Mouse (Mus musculus) common myeloid progenitor, adult 5-6 weeks (primary cell): Measurements from ENCODE around the gene Scaper. TPM values are rescaled to one million over a fixed set of nuclear protein-coding genes. Genes with fewer than 3 reads are reported as not detected.
A peak's percentile ranks its signal among the peaks of the same experiment; 100 is the strongest.

Source experiments
- ATAC-seq: replicated peaks from 2 replicates; pipeline ENCODE4 v1.8.0; 2016; ENCODE audit warnings: low read depth, mild to moderate bottlenecking, moderate TSS enrichment, inconsistent platforms; ENCODE audit not compliant: poor library complexity, severe bottlenecking
- total RNA-seq: library from RNA; stranded (forward); fragments of 200-1000, 187-1606 nt; gene quantifications from 2 replicates; pipeline ENCODE4 v1.2.3, GENCODE M21; 2017

Scaper gene
- total RNA-seq: 15.9 and 17.9 TPM in 2 replicates

- ATAC-seq: peak; percentile 91
These were observed at the start of gene Scaper for GRCm38 (mm10) chr9:55937664-55938617. TSS of gene Scaper (minus strand) at chr9:55938119.

DNA sequence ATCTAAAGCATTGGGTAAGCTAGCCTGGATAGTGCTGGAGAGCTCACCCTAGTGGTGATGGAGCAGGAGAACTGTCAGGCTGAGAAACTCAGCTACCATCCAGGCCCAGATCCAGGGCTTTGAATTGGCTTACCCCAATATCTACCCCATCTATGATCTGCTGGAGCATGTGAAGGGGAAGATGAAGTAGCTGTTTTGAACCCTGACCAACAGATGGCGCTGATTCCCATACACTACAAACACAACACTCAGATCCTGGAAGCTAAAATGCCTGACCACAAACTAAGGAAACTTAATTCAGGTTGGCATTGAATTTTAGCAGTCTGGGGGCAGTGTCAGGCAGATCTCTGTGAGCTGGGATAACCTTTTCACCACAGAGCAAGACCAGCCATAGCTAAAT, 8.9 kb upstream of the Scaper start:
- peak; percentile 78 for ATAC-seq

DNA sequence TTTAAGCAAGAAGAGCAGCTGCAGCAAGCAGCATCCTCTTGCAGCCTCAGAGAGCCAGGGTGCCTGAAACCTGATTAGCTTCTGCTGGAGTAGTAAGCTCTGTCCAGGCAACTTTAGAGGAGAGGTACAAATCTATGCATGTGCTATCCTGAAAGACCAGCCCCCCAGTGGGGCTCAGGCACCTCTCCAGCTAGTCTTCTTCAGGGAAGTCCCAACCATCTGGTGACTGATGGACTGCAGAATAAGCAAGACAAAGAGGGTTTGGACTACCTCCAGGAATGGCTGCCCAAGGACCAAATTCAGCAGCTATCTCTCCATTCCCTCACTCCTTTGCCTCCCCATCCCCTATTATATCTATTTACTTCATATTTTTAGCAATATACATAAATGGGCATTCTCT, 3.4 kb upstream of the Scaper start:
- no peak for ATAC-seq

- ATAC-seq: 0 out of 2 replicates have a peak, but pooled peaks have one; percentile 16
These were observed 683 bp upstream of the Scaper start for GRCm38 (mm10) chr9:55938618-55938985.

GRCm38 (mm10) chr9:55937224-55937663, 675 bp downstream of the Scaper start:
- no peak for ATAC-seq

DNA sequence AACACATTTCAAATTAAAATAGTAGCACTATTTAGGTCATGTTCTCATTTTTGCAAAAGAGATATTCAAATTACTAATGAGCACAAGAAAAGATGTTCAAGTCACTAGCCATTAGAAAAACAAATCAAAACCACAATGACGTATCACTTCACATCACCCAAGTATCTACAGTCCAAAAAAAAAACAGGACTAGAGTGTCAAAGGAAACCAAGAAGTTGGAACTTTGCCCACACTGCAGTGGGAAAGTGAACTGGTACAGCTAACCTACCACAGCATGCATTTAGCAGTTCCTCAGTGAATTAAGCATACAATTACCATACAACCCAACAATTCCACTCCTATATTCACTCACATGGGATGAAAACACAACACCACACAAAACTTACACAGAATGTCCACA, 5.4 kb downstream of the Scaper start:
- ATAC-seq: peak; percentile 76

DNA sequence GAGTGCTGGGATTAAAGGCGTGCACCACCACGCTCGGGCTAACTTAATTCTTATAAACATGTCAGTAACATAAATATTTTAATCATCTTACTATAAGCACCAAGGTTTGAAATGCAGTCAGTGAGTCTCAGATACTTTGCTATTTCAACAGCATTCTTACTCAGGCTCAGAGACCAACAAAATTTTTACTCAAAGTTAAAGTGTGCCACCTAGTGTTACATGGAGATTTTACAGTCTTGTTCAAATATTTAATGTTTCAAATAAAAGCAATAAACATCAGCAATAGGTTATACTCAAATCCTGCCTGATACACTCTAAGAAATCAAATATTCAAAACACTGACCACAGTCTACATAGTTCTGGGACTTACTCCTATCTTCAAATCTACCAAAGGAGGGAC, 19.3 kb downstream of the Scaper start:
- no peak for ATAC-seq

- no peak for ATAC-seq
These were observed 21.2 kb downstream of the Scaper start for GRCm38 (mm10) chr9:55916751-55917150.

- ATAC-seq: no peak
These were observed 26.4 kb downstream of the Scaper start for GRCm38 (mm10) chr9:55911481-55911880.

DNA sequence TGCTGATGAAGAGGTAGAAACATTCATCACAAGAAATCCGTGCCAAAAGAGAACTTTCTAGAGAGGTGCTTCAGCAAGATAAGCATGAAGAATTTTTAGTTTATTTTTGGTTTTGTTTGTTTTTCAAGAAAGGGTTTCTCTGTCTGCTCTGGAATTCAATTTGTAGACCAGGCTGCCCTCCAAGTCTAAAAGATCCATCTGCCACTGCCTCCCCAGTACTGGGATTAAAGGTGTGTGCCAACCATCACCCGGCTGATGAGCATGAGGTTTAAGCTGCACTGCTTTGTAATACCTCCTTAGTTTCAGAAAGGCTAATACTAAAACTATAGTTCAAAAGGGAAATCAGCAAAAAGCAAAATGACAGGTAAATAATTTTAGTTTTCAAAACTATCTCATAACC, 35.0 kb downstream of the Scaper start:
- ATAC-seq: no peak

GRCm38 (mm10) chr9:55901588-55901987, 36.3 kb downstream of the Scaper start:
- ATAC-seq: no peak

DNA sequence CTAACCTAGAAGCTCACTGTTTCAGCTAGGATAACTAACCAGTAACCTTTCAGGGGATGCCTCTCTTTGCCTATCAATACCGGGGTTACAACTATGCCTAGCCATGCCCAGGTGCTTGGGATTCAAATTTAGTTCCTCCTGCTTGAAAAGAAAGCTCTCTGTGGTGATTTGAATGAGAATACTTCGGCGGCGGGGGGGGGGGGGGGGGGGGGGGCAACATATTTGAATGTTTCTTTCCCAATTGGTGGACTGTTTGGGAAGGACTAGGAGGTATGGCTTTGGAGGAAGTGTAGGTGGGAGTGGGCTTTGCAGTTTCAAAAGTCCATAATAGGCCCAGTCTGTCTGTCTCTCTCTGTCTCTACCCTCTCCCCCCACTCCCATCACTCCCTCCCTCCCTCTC, 37.4 kb downstream of the Scaper start:
- ATAC-seq: no peak

DNA sequence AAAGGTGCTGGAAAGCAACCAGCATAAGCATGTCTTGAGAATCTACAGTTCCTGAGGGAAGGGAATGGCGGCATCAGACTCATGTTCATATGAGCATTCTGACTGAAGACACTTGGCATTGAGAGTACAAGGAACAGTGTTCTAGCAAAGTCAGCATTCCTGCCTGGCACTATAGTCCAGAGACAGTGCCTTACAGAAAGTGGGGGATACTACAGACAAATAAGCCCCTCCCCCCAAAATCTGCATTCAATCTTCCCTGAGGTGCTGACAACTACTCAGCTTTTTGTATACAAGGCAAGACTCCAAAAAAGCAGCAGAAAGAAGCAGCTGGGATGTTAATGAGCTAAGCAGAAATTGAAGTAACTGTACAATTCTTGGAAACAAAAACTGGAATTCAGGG, 59.9 kb downstream of the Scaper start:
- ATAC-seq: no peak

DNA sequence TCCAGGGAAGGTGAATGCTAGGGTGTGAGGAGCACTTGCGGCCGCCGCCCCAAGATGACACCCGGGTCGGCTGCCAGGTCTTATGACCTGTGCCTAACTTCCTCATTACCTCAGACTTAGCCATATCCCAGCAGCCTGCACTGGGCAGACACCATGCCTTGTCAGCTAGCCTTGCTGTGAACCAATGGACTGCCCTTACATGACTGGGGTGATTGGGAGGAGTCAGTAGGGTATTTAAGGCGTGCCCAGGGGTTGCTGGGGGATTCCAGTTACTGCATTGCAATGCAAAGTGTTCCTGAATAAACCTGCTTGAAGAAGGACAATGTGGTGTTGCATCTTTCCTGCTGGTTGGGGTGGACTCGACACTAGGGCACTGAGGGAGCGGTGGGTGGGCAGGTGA, 148.5 kb downstream of the Scaper start:
- no peak for ATAC-seq

GRCm38 (mm10) chr9:55712016-55712415, 225.9 kb downstream of the Scaper start:
- ATAC-seq: no peak

DNA sequence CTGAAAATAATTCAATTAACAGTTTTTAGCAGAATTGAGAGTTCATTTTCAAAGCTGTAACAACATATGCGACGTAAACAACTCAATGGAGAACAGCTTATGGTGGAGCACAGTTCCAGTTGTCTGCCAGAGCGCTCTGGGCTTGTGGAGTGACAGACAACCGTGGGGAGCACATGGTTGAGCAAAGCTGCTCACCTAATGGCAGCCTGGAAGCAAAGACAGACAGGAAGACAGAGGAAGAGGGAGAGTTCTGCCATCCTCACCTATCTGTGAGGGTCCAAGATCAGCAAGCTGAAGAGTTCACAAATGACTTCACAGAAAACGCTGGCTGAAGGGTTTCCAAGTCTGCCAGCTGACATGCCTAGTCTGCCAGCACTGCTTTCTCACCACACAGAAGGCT, 227.4 kb downstream of the Scaper start:
- ATAC-seq: no peak

- no peak for ATAC-seq
These were observed 231.3 kb downstream of the Scaper start for GRCm38 (mm10) chr9:55706603-55707002.

DNA sequence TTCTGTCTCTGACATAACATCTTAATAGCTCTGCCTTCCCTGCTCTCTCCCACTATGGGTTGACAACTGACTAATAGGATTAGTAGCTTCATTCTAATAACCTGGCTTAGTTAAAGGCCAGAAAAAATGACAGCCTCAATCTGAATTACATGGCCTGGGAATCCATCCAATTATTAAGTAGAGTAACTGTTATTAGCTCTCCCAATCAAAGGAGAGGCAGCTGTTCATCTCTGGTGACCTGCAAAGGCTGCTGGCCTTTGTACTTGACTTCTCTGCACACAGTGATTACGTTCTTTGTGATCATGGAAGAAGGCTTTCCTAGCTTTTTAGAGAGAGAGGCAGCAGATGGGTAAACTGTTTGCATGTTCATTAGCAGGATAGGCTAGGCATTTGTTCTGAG, 242.6 kb downstream of the Scaper start:
- ATAC-seq: no peak

DNA sequence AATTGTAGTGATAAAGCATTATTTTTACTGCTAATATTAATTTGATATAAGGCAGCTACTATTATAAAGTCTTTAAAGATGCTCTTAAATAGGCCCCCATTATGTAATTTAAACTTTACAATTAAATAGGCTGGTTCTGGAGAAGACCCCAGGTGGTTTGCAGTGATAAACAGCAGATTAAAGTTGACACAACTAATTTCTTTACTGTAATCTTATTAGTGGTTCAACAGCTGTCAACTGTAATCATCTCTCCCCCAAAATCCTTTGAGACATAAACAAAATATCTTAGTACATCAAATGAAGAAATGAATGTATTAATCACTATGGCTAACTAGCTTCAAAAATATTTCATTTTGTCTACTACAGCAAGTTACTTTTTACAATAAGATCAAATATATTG, 260.8 kb downstream of the Scaper start:
- no peak for ATAC-seq

- no peak for ATAC-seq
These were observed 291.5 kb downstream of the Scaper start for GRCm38 (mm10) chr9:55646444-55646843.

DNA sequence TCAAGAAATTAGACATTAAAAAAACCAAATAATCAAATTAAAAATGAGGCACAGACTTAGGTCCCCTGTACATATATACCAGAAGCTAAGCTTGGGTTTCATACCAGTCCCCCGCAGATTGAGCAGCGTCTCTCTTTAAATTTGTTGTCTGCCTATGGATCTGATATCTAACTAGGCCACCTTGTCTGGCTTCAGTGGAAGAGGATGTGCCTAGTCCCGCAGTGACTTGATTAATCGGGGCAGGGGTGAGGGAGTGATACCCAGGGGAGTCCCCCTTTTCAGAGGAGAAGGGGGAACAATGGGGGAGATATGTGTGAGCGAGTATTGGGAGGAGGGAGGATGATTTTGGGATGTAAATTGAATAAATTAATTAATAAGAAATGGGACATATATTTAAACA, 310.9 kb downstream of the Scaper start:
- ATAC-seq: no peak

- ATAC-seq: no peak
These were observed 323.2 kb downstream of the Scaper start for GRCm38 (mm10) chr9:55614711-55615110.
